Mouse (Mus musculus): ENCODE results near the gene Ferd3l.
A peak's percentile ranks its signal among the peaks of the same experiment; 100 is the strongest.

The Ferd3l gene

GRCm38 (mm10) chr12:33928331-33929192 lies at the start of gene Ferd3l:
Gene Ferd3l (plus strand): TSS chr12:33928425.
- peak; percentile 32 for DNase-seq

GRCm38 (mm10) chr12:33893956-33894355 lies 34.3 kb upstream of the Ferd3l start:
- peak; percentile 7 for DNase-seq

GRCm38 (mm10) chr12:33894621-33895020 lies 33.6 kb upstream of the Ferd3l start:
- DNase-seq: peak; percentile 11

- DNase-seq: peak; percentile 70
Measured at GRCm38 (mm10) chr12:33926751-33927150, 1.5 kb upstream of the Ferd3l start.

- peak; percentile 44 for DNase-seq
Measured at GRCm38 (mm10) chr12:33927334-33928098, 709 bp upstream of the Ferd3l start.

GRCm38 (mm10) chr12:33952843-33953242 lies 24.6 kb downstream of the Ferd3l start:
- peak; percentile 31 for DNase-seq

GRCm38 (mm10) chr12:33954931-33955565 lies 26.8 kb downstream of the Ferd3l start:
- DNase-seq: no peak

- DNase-seq: peak; percentile 87
Measured at GRCm38 (mm10) chr12:33955606-33956295, 27.5 kb downstream of the Ferd3l start.

GRCm38 (mm10) chr12:33956576-33957399 lies 28.6 kb downstream of the Ferd3l start:
- no peak for DNase-seq

GRCm38 (mm10) chr12:33957400-33958240 lies 29.4 kb downstream of the Ferd3l start, which contains the start of gene Twist1:
Gene Twist1 (plus strand): TSS chr12:33957671.
- peak; percentile 93 for DNase-seq

GRCm38 (mm10) chr12:33958241-33959194 lies 30.3 kb downstream of the Ferd3l start:
- peak; percentile 61 for DNase-seq

GRCm38 (mm10) chr12:33959206-33959605 lies 31.0 kb downstream of the Ferd3l start:
- DNase-seq: no peak

GRCm38 (mm10) chr12:33959846-33960245 lies 31.6 kb downstream of the Ferd3l start:
- DNase-seq: no peak

- DNase-seq: peak; percentile 54
Measured at GRCm38 (mm10) chr12:33961013-33961412, 32.8 kb downstream of the Ferd3l start.

- peak; percentile 58 for DNase-seq
Measured at GRCm38 (mm10) chr12:33962118-33962772, 34.0 kb downstream of the Ferd3l start.

GRCm38 (mm10) chr12:33962773-33963130 lies 34.5 kb downstream of the Ferd3l start:
- no peak for DNase-seq

- peak; percentile 70 for DNase-seq
Measured at GRCm38 (mm10) chr12:33963671-33964369, 35.6 kb downstream of the Ferd3l start.

- DNase-seq: no peak
Measured at GRCm38 (mm10) chr12:33964427-33964826, 36.2 kb downstream of the Ferd3l start.
